Mouse (Mus musculus) hindbrain, embryonic 14.5 days (tissue): ENCODE results near the gene Pcdh9. TPM values are rescaled to one million over a fixed set of nuclear protein-coding genes. Genes with fewer than 3 reads are reported as not detected.

Experiments
- ATAC-seq: fragments of 200-750 bp; cut with Nextera tagmentation; 2 replicates; pipeline ENCODE4 v1.8.0; 2017; ENCODE audit warnings: moderate number of reproducible peaks, mild to moderate bottlenecking, moderate TSS enrichment, moderate library complexity; ENCODE audit not compliant: low FRiP score
- DNase-seq: peaks from one replicate; pipeline ENCODE4 v3.0.0-alpha.2; 2015; ENCODE audit warnings: low spot score
- H3K27ac ChIP-seq: fragments of 300-500 bp; sonication (generic); 2 replicates; pipeline ENCODE4 v1.5.1; 2014; ENCODE audit warnings: mild to moderate bottlenecking, moderate library complexity
- H3K27me3 ChIP-seq: fragments of 300-500 bp; sonication (generic); 2 replicates; pipeline ENCODE4 v1.6.1; 2014; ENCODE audit warnings: mild to moderate bottlenecking, low read length, mixed read lengths; ENCODE audit not compliant: control insufficient read depth, insufficient read depth
- H3K36me3 ChIP-seq: fragments of 300-500 bp; sonication (generic); replicated peaks from 2 replicates; pipeline ENCODE4 v1.6.1; 2014; ENCODE audit not compliant: control insufficient read depth, insufficient read depth
- H3K4me1 ChIP-seq: fragments of 300-500 bp; sonication (generic); replicated peaks from 2 replicates; pipeline ENCODE4 v1.6.1; 2014; ENCODE audit warnings: antibody characterized with exemption, low read length, mixed read lengths; ENCODE audit not compliant: control insufficient read depth, insufficient read depth
- H3K4me2 ChIP-seq: fragments of 300-500 bp; sonication (generic); replicated peaks from 2 replicates; pipeline ENCODE4 v1.6.1; 2014; ENCODE audit warnings: mild to moderate bottlenecking, moderate library complexity
- H3K4me3 ChIP-seq: fragments of 300-500 bp; sonication (generic); replicated peaks from 2 replicates; pipeline ENCODE4 v1.5.1; 2014; ENCODE audit warnings: mild to moderate bottlenecking, low read length
- H3K9ac ChIP-seq: fragments of 300-500 bp; sonication (generic); 2 replicates; pipeline ENCODE4 v1.6.1; 2014
- H3K9me3 ChIP-seq: fragments of 300-500 bp; sonication (generic); 2 replicates; pipeline ENCODE4 v1.6.1; 2016; ENCODE audit warnings: low read length; ENCODE audit not compliant: control insufficient read depth
- WGBS: fragments of 180-500 bp; shearing (Covaris S2); extraction: QIAGEN DNeasy Blood & Tissue Kit; methylation state at CpG from one replicate; pipeline ENCODE4 v1.1.7; 2014; 5-methylcytosine and 5-hydroxymethylcytosine counted together
- polyA plus RNA-seq: library from polyadenylated mRNA; unstranded; fragments of >200 nt; fragmentation: Nextera tagmentation; extraction: Ambion mirVana; gene quantifications from 2 replicates; pipeline ENCODE4 v1.2.1, GENCODE M21; 2014

The Pcdh9 gene
- polyA plus RNA-seq, 1 experiment from 2014 or later, result 177 TPM

- no peaks in the 10 kb centered on the region for H3K27me3 ChIP-seq
- peak overlapping the region; percentile 90 for H3K4me2 ChIP-seq
- ATAC-seq (no peak), DNase-seq (no peak)
- H3K9ac ChIP-seq, result no peak overlapping the region
- H3K27ac ChIP-seq, result no peak overlapping the region
- H3K9me3 ChIP-seq, result no peaks in the 10 kb centered on the region
- peaks cover 5% of the 10 kb centered on the region; the same call in 1 of the 2 replicates for H3K36me3 ChIP-seq
- WGBS, result 80% methylated on average over 11 of the region's 11 CpGs
- peaks cover 40% of the 10 kb centered on the region for H3K4me1 ChIP-seq
- peak overlapping the region; percentile 58 for H3K4me3 ChIP-seq
Measured at GRCm38 (mm10) chr14:93885551-93886084, 4.9 kb downstream of the Pcdh9 start.

- peaks cover 5% of the 10 kb centered on the region; the same call in 1 of the 2 replicates for H3K36me3 ChIP-seq
- no peaks in the 10 kb centered on the region for H3K27me3 ChIP-seq
- peak overlapping the region; percentile 53 for H3K4me2 ChIP-seq
- peak; percentile 92 for DNase-seq
- no peak overlapping the region for H3K27ac ChIP-seq
- peak; percentile 72; the same call in 1 of the 2 replicates for ATAC-seq
- peaks cover 43% of the 10 kb centered on the region for H3K4me1 ChIP-seq
- no peaks in the 10 kb centered on the region for H3K9me3 ChIP-seq
- WGBS, result 8% methylated on average over 2 of the region's 2 CpGs
- H3K4me3 ChIP-seq, result peak overlapping the region; percentile 58
- H3K9ac ChIP-seq, result no peak overlapping the region
Measured at GRCm38 (mm10) chr14:93884467-93884866, 6.0 kb downstream of the Pcdh9 start.

DNA sequence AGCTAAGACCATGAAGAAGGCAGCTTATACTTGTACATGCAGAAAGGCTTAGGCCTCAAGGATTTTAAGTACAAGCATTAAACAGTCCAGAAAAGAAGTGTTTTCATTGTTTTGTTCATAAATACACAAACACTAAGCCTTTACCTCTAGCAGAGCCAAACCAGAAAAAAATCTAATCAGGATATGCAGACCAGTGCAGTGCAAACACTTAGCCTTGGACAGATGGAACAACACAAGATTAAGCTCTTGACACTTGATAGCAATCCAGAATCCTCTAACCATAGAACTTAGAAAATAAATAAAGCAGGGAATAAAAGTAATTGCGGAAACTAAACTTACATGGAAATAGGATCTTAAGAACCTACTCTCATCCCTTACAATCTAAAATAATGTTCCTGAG is 10.4 kb downstream of the Pcdh9 start:
- 92% methylated on average over 1 of the region's 1 CpGs for WGBS
- H3K4me2 ChIP-seq, result no peak overlapping the region
- H3K9ac ChIP-seq, result no peak overlapping the region
- no peak overlapping the region for H3K27ac ChIP-seq
- no peaks in the 10 kb centered on the region for H3K9me3 ChIP-seq
- no peaks in the 10 kb centered on the region for H3K36me3 ChIP-seq
- no peak overlapping the region for H3K4me3 ChIP-seq
- ATAC-seq, result no peak
- DNase-seq, result no peak
- no peaks in the 10 kb centered on the region for H3K27me3 ChIP-seq
- peaks cover 16% of the 10 kb centered on the region for H3K4me1 ChIP-seq

DNA sequence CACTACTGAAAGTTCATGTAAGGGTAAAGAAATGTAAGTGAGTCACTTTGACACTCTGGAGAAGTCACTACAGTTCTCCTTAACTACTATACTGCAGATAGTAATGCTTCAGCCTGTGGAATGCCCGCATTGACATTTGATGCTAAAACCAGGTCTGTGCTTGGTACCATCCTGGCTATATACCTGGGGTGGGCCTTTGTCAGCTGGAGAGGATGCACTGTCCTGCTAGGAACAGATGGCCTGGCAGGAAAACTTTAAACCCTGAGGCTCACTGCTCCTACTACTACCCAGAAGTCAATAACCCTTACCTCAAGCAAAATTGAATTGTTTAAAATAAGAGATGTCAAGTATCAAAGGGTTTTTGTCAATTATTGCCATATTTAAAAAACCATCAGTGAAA is 14.5 kb downstream of the Pcdh9 start:
- H3K4me3 ChIP-seq, result no peak overlapping the region
- H3K27ac ChIP-seq, result no peak overlapping the region
- H3K9me3 ChIP-seq, result no peaks in the 10 kb centered on the region
- H3K9ac ChIP-seq, result no peak overlapping the region
- H3K4me1 ChIP-seq, result peaks cover 3% of the 10 kb centered on the region; the same call in 1 of the 2 replicates
- no peak overlapping the region for H3K4me2 ChIP-seq
- H3K36me3 ChIP-seq, result no peaks in the 10 kb centered on the region
- ATAC-seq (no peak), DNase-seq (no peak)
- 97% methylated on average over 1 of the region's 1 CpGs for WGBS
- H3K27me3 ChIP-seq, result no peaks in the 10 kb centered on the region

DNA sequence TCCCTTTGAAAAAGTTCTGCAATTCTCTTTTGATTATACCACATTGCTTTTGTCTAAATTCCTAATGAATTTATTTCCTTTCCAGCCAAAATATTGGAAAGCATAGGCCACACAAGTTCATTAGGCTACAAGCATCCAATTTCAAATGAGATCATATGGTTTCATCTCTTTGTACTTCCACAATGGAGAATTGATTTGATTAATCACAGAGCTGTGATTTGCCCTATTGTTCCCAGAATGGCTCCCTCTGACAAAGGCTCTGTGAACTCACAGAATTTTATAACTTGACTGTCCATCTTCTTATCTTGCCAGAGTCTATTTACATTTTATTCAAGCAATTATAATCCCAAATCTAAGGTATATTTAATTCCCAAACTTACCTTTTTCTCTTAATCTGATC is 22.3 kb downstream of the Pcdh9 start:
- no peaks in the 10 kb centered on the region for H3K27me3 ChIP-seq
- no peak overlapping the region for H3K27ac ChIP-seq
- ATAC-seq (no peak), DNase-seq (no peak)
- no peaks in the 10 kb centered on the region for H3K4me1 ChIP-seq
- no peak overlapping the region for H3K4me2 ChIP-seq
- no peak overlapping the region for H3K9ac ChIP-seq
- no peak overlapping the region for H3K4me3 ChIP-seq
- H3K36me3 ChIP-seq, result no peaks in the 10 kb centered on the region
- no peaks in the 10 kb centered on the region for H3K9me3 ChIP-seq

- Histone ChIP-seq H3K36me3 (no peaks in the 10 kb centered on the region), H3K27ac (no peak overlapping the region), H3K27me3 (no peaks in the 10 kb centered on the region), H3K4me3 (no peak overlapping the region), H3K4me1 (no peaks in the 10 kb centered on the region), H3K9ac (no peak overlapping the region), H3K4me2 (no peak overlapping the region), H3K9me3 (no peaks in the 10 kb centered on the region)
- DNase-seq, result no peak
- no peak for ATAC-seq
- WGBS, result 79% methylated on average over 3 of the region's 3 CpGs
Measured at GRCm38 (mm10) chr14:93858069-93858468, 32.4 kb downstream of the Pcdh9 start.

GRCm38 (mm10) chr14:93846091-93846677 is 44.3 kb downstream of the Pcdh9 start:
- WGBS, result 26% methylated on average over 1 of the region's 1 CpGs
- no peak for DNase-seq
- no peak overlapping the region for H3K4me3 ChIP-seq

GRCm38 (mm10) chr14:93842686-93843288 is 47.7 kb downstream of the Pcdh9 start:
- DNase-seq, result no peak
- no peak overlapping the region for H3K27ac ChIP-seq
- no peak for ATAC-seq

More at GRCm38 (mm10) chr14:93846091-93846677, 44.3 kb downstream of the Pcdh9 start:
- Histone ChIP-seq H3K9me3 (no peaks in the 10 kb centered on the region), H3K4me1 (no peaks in the 10 kb centered on the region), H3K27me3 (no peaks in the 10 kb centered on the region), H3K4me2 (no peak overlapping the region), H3K36me3 (no peaks in the 10 kb centered on the region), H3K27ac (no peak overlapping the region), H3K9ac (no peak overlapping the region)
- ATAC-seq, result no peak

GRCm38 (mm10) chr14:93832511-93832910 is 58.0 kb downstream of the Pcdh9 start:
- H3K9me3 ChIP-seq, result no peaks in the 10 kb centered on the region
- no peaks in the 10 kb centered on the region for H3K27me3 ChIP-seq
- WGBS, result 86% methylated on average over 6 of the region's 6 CpGs
- no peak overlapping the region for H3K9ac ChIP-seq
- no peaks in the 10 kb centered on the region for H3K4me1 ChIP-seq
- no peak for ATAC-seq
- H3K4me2 ChIP-seq, result no peak overlapping the region
- no peak for DNase-seq
- no peak overlapping the region for H3K27ac ChIP-seq
- H3K36me3 ChIP-seq, result no peaks in the 10 kb centered on the region
- no peak overlapping the region for H3K4me3 ChIP-seq

More at GRCm38 (mm10) chr14:93842686-93843288, 47.7 kb downstream of the Pcdh9 start:
- 33% methylated on average over 3 of the region's 3 CpGs for WGBS
- Histone ChIP-seq H3K9me3 (no peaks in the 10 kb centered on the region), H3K36me3 (no peaks in the 10 kb centered on the region), H3K4me1 (no peaks in the 10 kb centered on the region), H3K4me3 (no peak overlapping the region), H3K27me3 (no peaks in the 10 kb centered on the region), H3K9ac (no peak overlapping the region), H3K4me2 (no peak overlapping the region)
